Mouse (Mus musculus) embryo, embryonic 9.5 days (tissue): ENCODE results near the gene Gart.
"Not testable (repeated sequence)": the region's sequence is repeated elsewhere in the genome, so short reads cannot be mapped to it uniquely, and the experiment has no call there.

Experiments
- DNase-seq: peaks from one replicate; pipeline ENCODE4 v3.0.0-alpha.2; 2017; ENCODE audit errors: extremely low spot score

Gart gene

GRCm38 (mm10) chr16:91647461-91648219, 888 bp upstream of the Gart start, which contains the start of gene Son:
Gene Son (plus strand): TSS chr16:91647506.
- DNase-seq: peak; percentile 94

- peak; percentile 26 for DNase-seq
Observed at GRCm38 (mm10) chr16:91645995-91646602, 653 bp downstream of the Gart start.

- DNase-seq: not testable (repeated sequence)
Observed at GRCm38 (mm10) chr16:91645420-91645819, 1.3 kb downstream of the Gart start.

GRCm38 (mm10) chr16:91644901-91645300, 1.9 kb downstream of the Gart start:
- DNase-seq: no peak

- no peak for DNase-seq
Observed at GRCm38 (mm10) chr16:91640171-91640570, 6.6 kb downstream of the Gart start.

GRCm38 (mm10) chr16:91639636-91640035, 7.1 kb downstream of the Gart start:
- no peak for DNase-seq

- DNase-seq: no peak
Observed at GRCm38 (mm10) chr16:91639161-91639560, 7.6 kb downstream of the Gart start.

GRCm38 (mm10) chr16:91633641-91634040, 13.1 kb downstream of the Gart start:
- no peak for DNase-seq

- DNase-seq: no peak
Observed at GRCm38 (mm10) chr16:91632940-91633339, 13.8 kb downstream of the Gart start.

GRCm38 (mm10) chr16:91632439-91632838, 14.3 kb downstream of the Gart start:
- no peak for DNase-seq

GRCm38 (mm10) chr16:91630584-91630983, 16.2 kb downstream of the Gart start:
- no peak for DNase-seq

- DNase-seq: no peak
Observed at GRCm38 (mm10) chr16:91629749-91630148, 17.0 kb downstream of the Gart start.

- DNase-seq: no peak
Observed at GRCm38 (mm10) chr16:91628673-91629072, 18.1 kb downstream of the Gart start.

- no peak for DNase-seq
Observed at GRCm38 (mm10) chr16:91627831-91628230, 18.9 kb downstream of the Gart start.

GRCm38 (mm10) chr16:91623074-91623473, 23.7 kb downstream of the Gart start:
- no peak for DNase-seq

GRCm38 (mm10) chr16:91620991-91621390, 25.8 kb downstream of the Gart start:
- DNase-seq: no peak

GRCm38 (mm10) chr16:91620185-91620584, 26.6 kb downstream of the Gart start:
- no peak for DNase-seq

GRCm38 (mm10) chr16:91618511-91619501, 27.9 kb downstream of the Gart start, which contains the start of gene Dnajc28:
Gene Dnajc28 (minus strand): TSS chr16:91619026.
- DNase-seq: peak; percentile 73

- DNase-seq: no peak
Observed at GRCm38 (mm10) chr16:91614552-91614951, 32.2 kb downstream of the Gart start.

GRCm38 (mm10) chr16:91612525-91612924, 34.2 kb downstream of the Gart start:
- no peak for DNase-seq

- DNase-seq: no peak
Observed at GRCm38 (mm10) chr16:91611248-91611647, 35.5 kb downstream of the Gart start.
